In genomic region chr1:190816141-190816540, GRCm38 (mm10) we compare ENCODE assay signal across 22 mouse cellular contexts.
DNase-seq lines count a peak whose midpoint lies in the region; ATAC-seq and TF ChIP-seq lines count a peak whose summit lies in the region.
"Had no signal": no experiment of that assay in that cellular context is flagged by ENCODE, and none has a peak within 500 bp of the region (broad histone marks: within the 10 kb centered on the region; RNA-seq: fewer than 3 reads in every experiment).

No protein-coding gene starts in this region.

- TF ChIP-seq CTCF in brain, embryonic 14.5 days (IDR thresholded peaks at IDR 0.05; ENCODE audit: borderline replicate concordance, extremely low read depth, insufficient read depth, insufficient read length) = no peak
- TF ChIP-seq CTCF in kidney, adult 2 months (conservative IDR thresholded peaks at IDR 0.05; ENCODE audit: insufficient read depth, insufficient read length, low read depth, low read length) = no peak

- no peak overlapping the region for H3K9ac ChIP-seq in heart, embryonic 15.5 days
- H3K9ac ChIP-seq: embryonic facial prominence, embryonic 13.5 days; hindbrain, embryonic 15.5 days; midbrain, embryonic 13.5 days; neural tube, embryonic 13.5 days had no signal

- H3K27ac ChIP-seq in heart, embryonic 15.5 days = peak overlapping the region; percentile 36
- H3K27ac ChIP-seq in kidney, adult 2 months (ENCODE audit: insufficient read depth, low read depth, low read length) = no peak overlapping the region
- H3K27ac ChIP-seq: embryonic facial prominence, embryonic 13.5 days; gastrocnemius, adult 2 months; hindbrain, embryonic 15.5 days; midbrain, embryonic 13.5 days; neural tube, embryonic 13.5 days; stomach, postnatal 0 days had no signal

- WGBS in heart, embryonic 15.5 days = 69% methylated on average over 11 of the region's 11 CpGs
- WGBS in kidney, adult 2 months = 88% methylated on average over 11 of the region's 11 CpGs

- H3K9me3 ChIP-seq in heart, embryonic 15.5 days (replicated peaks) = no peaks in the 10 kb centered on the region
- H3K9me3 ChIP-seq: embryonic facial prominence, embryonic 13.5 days; hindbrain, embryonic 15.5 days; midbrain, embryonic 13.5 days; neural tube, embryonic 13.5 days had no signal

- no peak for TF ChIP-seq POLR2A in brain, embryonic 14.5 days (IDR thresholded peaks at IDR 0.05; ENCODE audit: borderline replicate concordance, extremely low read depth, insufficient read depth, insufficient read length, poor library complexity, severe bottlenecking)
- TF ChIP-seq POLR2A in kidney, adult 2 months (IDR thresholded peaks at IDR 0.05; ENCODE audit: low read depth, low read length) = no peak

- no peaks in the 10 kb centered on the region for H3K36me3 ChIP-seq in heart, embryonic 15.5 days
- H3K36me3 ChIP-seq in kidney, adult 2 months (ENCODE audit: control insufficient read depth, insufficient read depth, low read length) = no peaks in the 10 kb centered on the region
- H3K36me3 ChIP-seq: embryonic facial prominence, embryonic 13.5 days; hindbrain, embryonic 15.5 days; midbrain, embryonic 13.5 days had no signal

- DNase-seq in cerebellum, postnatal 10 days = peak; percentile 23 to 35
- no peak for DNase-seq in cerebellum, adult 8-10 months
- peak; percentile 84 for DNase-seq in adrenal gland, adult 2 months
- DNase-seq in brain, embryonic 14.5 days (ENCODE audit: low read depth) = peak; percentile 17
- no peak for DNase-seq in kidney, adult 8-10 months
- DNase-seq in right cerebral cortex, postnatal 4 days = no peak
- DNase-seq in kidney, adult 2 months = no peak
- DNase-seq: cerebellum, postnatal 14 days; gastrocnemius, adult 2 months; kidney, postnatal 10 days; liver; lung, postnatal 10 days had no signal

- H3K27me3 ChIP-seq in heart, embryonic 15.5 days = no peaks in the 10 kb centered on the region
- H3K27me3 ChIP-seq in kidney, adult 2 months (replicated peaks; ENCODE audit: control insufficient read depth, insufficient read depth, low read length) = no peaks in the 10 kb centered on the region
- H3K27me3 ChIP-seq: embryonic facial prominence, embryonic 13.5 days; hindbrain, embryonic 15.5 days; midbrain, embryonic 13.5 days; Patski had no signal

- ATAC-seq in heart, embryonic 15.5 days (replicated peaks; ENCODE audit: insufficient number of reproducible peaks, insufficient read depth, low FRiP score, low read depth) = no peak
- ATAC-seq: CD4-positive, CD25-positive, alpha-beta regulatory T cell, adult 4 months; forebrain, embryonic 16.5 days; intestine, embryonic 16.5 days; midbrain, embryonic 13.5 days; Patski had no signal

- H3K4me3 ChIP-seq in heart, embryonic 15.5 days = no peak overlapping the region
- H3K4me3 ChIP-seq in kidney, adult 2 months (ENCODE audit: insufficient read depth, low read depth, low read length) = no peak overlapping the region
- H3K4me3 ChIP-seq: embryonic facial prominence, embryonic 13.5 days; gastrocnemius, adult 2 months; hindbrain, embryonic 15.5 days; midbrain, embryonic 13.5 days; neural tube, embryonic 13.5 days had no signal

- H3K4me2 ChIP-seq in heart, embryonic 15.5 days = no peak overlapping the region
- H3K4me2 ChIP-seq: embryonic facial prominence, embryonic 13.5 days; hindbrain, embryonic 15.5 days; midbrain, embryonic 13.5 days; neural tube, embryonic 13.5 days had no signal

- peaks cover 50% of the 10 kb centered on the region for H3K4me1 ChIP-seq in heart, embryonic 15.5 days (replicated peaks)
- H3K4me1 ChIP-seq in kidney, adult 2 months (ENCODE audit: control insufficient read depth, insufficient read depth, low read length) = no peaks in the 10 kb centered on the region
- H3K4me1 ChIP-seq: midbrain, embryonic 13.5 days had no signal

Comparison
In these comparisons a context has a peak if more than half of its experiments do, and no peak if none do; other contexts are left out.
1. DNase-seq: peak in cerebellum, postnatal 10 days (2 of 2), adrenal gland, adult 2 months (single experiment) and brain, embryonic 14.5 days (single experiment); none in cerebellum, adult 8-10 months (single experiment), kidney, adult 8-10 months (0 of 2), right cerebral cortex, postnatal 4 days (single experiment) and kidney, adult 2 months (single experiment).